Mouse (Mus musculus) embryonic facial prominence, embryonic 12.5 days (tissue): ENCODE results near the gene Tmem156. TPM values are rescaled to one million over a fixed set of nuclear protein-coding genes. Genes with fewer than 3 reads are reported as not detected.

ENCODE experiments used
- ATAC-seq: fragments of 200-750 bp; cut with Nextera tagmentation; 2 replicates; pipeline ENCODE4 v1.8.0; 2017; ENCODE audit not compliant: insufficient number of reproducible peaks, insufficient read depth, low FRiP score, low TSS enrichment
- H3K27ac ChIP-seq: fragments of 300-500 bp; sonication (generic); 2 replicates; pipeline ENCODE4 v1.5.1; 2016; ENCODE audit warnings: mild to moderate bottlenecking
- H3K27me3 ChIP-seq: fragments of 300-500 bp; sonication (generic); 2 replicates; pipeline ENCODE4 v1.6.1; 2016; ENCODE audit warnings: mild to moderate bottlenecking, moderate library complexity
- H3K36me3 ChIP-seq: fragments of 300-500 bp; sonication (generic); 2 replicates; pipeline ENCODE4 v1.6.1; 2016; ENCODE audit warnings: mild to moderate bottlenecking
- H3K4me1 ChIP-seq: fragments of 300-500 bp; sonication (generic); 2 replicates; pipeline ENCODE4 v1.6.1; 2016
- H3K4me2 ChIP-seq: fragments of 300-500 bp; sonication (generic); replicated peaks from 2 replicates; pipeline ENCODE4 v1.6.1; 2016; ENCODE audit warnings: mild to moderate bottlenecking, moderate library complexity
- H3K4me3 ChIP-seq: fragments of 300-500 bp; sonication (generic); 2 replicates; pipeline ENCODE4 v1.5.1; 2016; ENCODE audit warnings: mild to moderate bottlenecking
- H3K9ac ChIP-seq: fragments of 300-500 bp; sonication (generic); 2 replicates; pipeline ENCODE4 v1.6.1; 2016; ENCODE audit warnings: mild to moderate bottlenecking, moderate library complexity
- H3K9me3 ChIP-seq: fragments of 300-500 bp; sonication (generic); 2 replicates; pipeline ENCODE4 v1.6.1; 2016; ENCODE audit warnings: mild to moderate bottlenecking, moderate library complexity
- WGBS: fragments of 180-500 bp; shearing (Covaris S2); methylation state at CpG from one replicate; pipeline ENCODE4 v1.1.7; 2016; 5-methylcytosine and 5-hydroxymethylcytosine counted together
- polyA plus RNA-seq: library from polyadenylated mRNA; unstranded; fragments of >200 nt; fragmentation: Nextera tagmentation; extraction: Ambion mirVana; gene quantifications from 2 replicates; pipeline ENCODE4 v1.2.1, GENCODE M21; 2016

Gene Tmem156
- polyA plus RNA-seq, 1 experiment from 2014 or later = not detected

- H3K27me3 ChIP-seq = no peaks in the 10 kb centered on the region
- WGBS = 82% methylated on average over 6 of the region's 6 CpGs
- H3K4me1 ChIP-seq = 0 out of 2 replicates have a peak, but pooled peaks cover 6% of the 10 kb centered on the region
- no peaks in the 10 kb centered on the region for H3K9me3 ChIP-seq
- no peak overlapping the region for H3K4me2 ChIP-seq
- no peak overlapping the region for H3K9ac ChIP-seq
- no peaks in the 10 kb centered on the region for H3K36me3 ChIP-seq
- ATAC-seq = no peak
- no peak overlapping the region for H3K4me3 ChIP-seq
- no peak overlapping the region for H3K27ac ChIP-seq
Measured at GRCm38 (mm10) chr5:65045642-65046370, 46.1 kb downstream of the Tmem156 start.

DNA sequence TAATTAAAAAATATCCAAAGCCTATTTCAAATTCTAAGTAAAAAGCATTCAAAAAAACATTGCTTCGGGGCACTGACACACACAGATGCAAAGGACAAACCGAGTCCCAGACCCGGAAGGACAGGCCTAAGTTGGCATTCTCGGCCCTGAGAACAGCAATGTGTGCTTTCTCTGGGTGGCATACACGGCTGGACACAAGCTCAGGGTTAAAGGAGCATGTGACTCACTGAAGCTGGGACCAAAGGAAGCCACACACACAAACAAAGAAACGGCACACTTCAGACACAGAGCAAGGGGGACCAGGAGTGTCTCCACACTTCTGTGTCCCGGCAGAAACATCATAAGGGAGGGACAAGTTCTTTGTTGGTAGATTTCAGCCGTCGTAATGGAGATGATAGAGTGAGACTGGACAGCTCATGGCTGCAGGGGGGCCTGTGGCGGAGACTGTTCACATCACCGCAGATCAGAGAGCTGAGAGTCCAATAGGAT, 48.5 kb downstream of the Tmem156 start:
- WGBS = 72% methylated on average over 11 of the region's 11 CpGs
- H3K27me3 ChIP-seq = no peaks in the 10 kb centered on the region

GRCm38 (mm10) chr5:65040463-65040862, 51.5 kb downstream of the Tmem156 start:
- Histone ChIP-seq H3K9ac (no peak overlapping the region), H3K4me2 (no peak overlapping the region), H3K4me3 (no peak overlapping the region), H3K27ac (no peak overlapping the region), H3K9me3 (no peaks in the 10 kb centered on the region), H3K27me3 (no peaks in the 10 kb centered on the region), H3K36me3 (peaks cover 6% of the 10 kb centered on the region; the same call in 1 of the 2 replicates), H3K4me1 (peaks cover 3% of the 10 kb centered on the region; the same call in 1 of the 2 replicates)
- no peak for ATAC-seq
- WGBS = 71% methylated on average over 5 of the region's 5 CpGs

More for the DNA sequence above, 48.5 kb downstream of the Tmem156 start:
- no peak overlapping the region for H3K9ac ChIP-seq
- H3K27ac ChIP-seq = no peak overlapping the region
- H3K4me3 ChIP-seq = no peak overlapping the region
- H3K4me2 ChIP-seq = no peak overlapping the region
- no peaks in the 10 kb centered on the region for H3K36me3 ChIP-seq
- H3K9me3 ChIP-seq = no peaks in the 10 kb centered on the region
- ATAC-seq = no peak
- H3K4me1 ChIP-seq = peaks cover 9% of the 10 kb centered on the region; the same call in 1 of the 2 replicates

GRCm38 (mm10) chr5:65038811-65039571, 52.9 kb downstream of the Tmem156 start:
- H3K9me3 ChIP-seq = no peaks in the 10 kb centered on the region
- H3K27me3 ChIP-seq = no peaks in the 10 kb centered on the region
- H3K36me3 ChIP-seq = peaks cover 6% of the 10 kb centered on the region; the same call in 1 of the 2 replicates
- no peak overlapping the region for H3K4me2 ChIP-seq
- peaks cover 3% of the 10 kb centered on the region; the same call in 1 of the 2 replicates for H3K4me1 ChIP-seq
- H3K27ac ChIP-seq = no peak overlapping the region
- 67% methylated on average over 11 of the region's 11 CpGs for WGBS
- no peak overlapping the region for H3K9ac ChIP-seq
- no peak overlapping the region for H3K4me3 ChIP-seq
- ATAC-seq = no peak

DNA sequence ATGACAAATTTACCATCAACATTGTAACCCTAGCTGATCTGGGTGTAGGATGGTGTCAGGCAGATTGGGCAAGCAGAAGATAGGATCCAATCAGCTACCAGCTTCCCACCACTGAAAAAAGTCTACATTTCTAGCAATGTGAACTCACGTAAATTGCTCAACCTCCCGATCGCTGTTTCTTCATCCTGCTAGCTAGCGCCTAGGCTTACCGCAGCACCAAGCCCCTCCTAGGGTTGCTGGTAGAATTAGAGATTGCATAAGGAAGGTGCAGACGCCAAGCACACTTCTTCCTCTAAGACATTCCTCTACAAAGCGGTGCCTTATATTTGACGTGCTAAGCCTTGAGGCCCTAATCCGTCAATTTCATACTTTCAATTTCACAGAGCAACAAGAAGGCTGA, 53.6 kb downstream of the Tmem156 start:
- H3K4me2 ChIP-seq = no peak overlapping the region
- WGBS = 71% methylated on average over 9 of the region's 9 CpGs

DNA sequence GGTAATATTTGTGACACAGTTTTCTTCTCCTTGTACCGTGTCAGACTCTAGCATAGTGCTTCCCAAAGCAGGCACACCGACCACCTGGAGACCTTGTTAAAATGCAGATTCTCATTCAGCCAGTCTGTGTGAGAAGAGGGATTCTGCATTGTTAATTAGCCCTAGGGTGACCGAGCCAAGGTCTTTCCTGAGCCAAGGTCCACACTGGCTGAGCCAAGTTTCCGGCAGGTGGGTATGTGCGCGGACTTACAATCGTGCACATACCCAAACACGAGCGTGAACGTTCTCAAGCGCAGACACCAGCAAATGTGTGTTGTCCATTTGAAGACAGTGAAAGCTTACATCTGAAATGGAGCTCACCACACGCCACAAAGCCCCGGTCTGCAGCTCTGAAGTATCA, 55.3 kb downstream of the Tmem156 start:
- no peak for ATAC-seq
- peaks cover 3% of the 10 kb centered on the region; the same call in 1 of the 2 replicates for H3K4me1 ChIP-seq
- H3K4me3 ChIP-seq = no peak overlapping the region
- no peak overlapping the region for H3K9ac ChIP-seq
- H3K36me3 ChIP-seq = peaks cover 12% of the 10 kb centered on the region
- 82% methylated on average over 13 of the region's 13 CpGs for WGBS
- no peak overlapping the region for H3K4me2 ChIP-seq
- H3K9me3 ChIP-seq = no peaks in the 10 kb centered on the region
- H3K27ac ChIP-seq = no peak overlapping the region
- no peaks in the 10 kb centered on the region for H3K27me3 ChIP-seq

More for the DNA sequence above, 53.6 kb downstream of the Tmem156 start:
- no peak overlapping the region for H3K4me3 ChIP-seq
- H3K9me3 ChIP-seq = no peaks in the 10 kb centered on the region
- no peak for ATAC-seq
- peaks cover 8% of the 10 kb centered on the region; the same call in 1 of the 2 replicates for H3K36me3 ChIP-seq
- peaks cover 3% of the 10 kb centered on the region; the same call in 1 of the 2 replicates for H3K4me1 ChIP-seq
- no peak overlapping the region for H3K27ac ChIP-seq
- H3K27me3 ChIP-seq = no peaks in the 10 kb centered on the region
- H3K9ac ChIP-seq = no peak overlapping the region

DNA sequence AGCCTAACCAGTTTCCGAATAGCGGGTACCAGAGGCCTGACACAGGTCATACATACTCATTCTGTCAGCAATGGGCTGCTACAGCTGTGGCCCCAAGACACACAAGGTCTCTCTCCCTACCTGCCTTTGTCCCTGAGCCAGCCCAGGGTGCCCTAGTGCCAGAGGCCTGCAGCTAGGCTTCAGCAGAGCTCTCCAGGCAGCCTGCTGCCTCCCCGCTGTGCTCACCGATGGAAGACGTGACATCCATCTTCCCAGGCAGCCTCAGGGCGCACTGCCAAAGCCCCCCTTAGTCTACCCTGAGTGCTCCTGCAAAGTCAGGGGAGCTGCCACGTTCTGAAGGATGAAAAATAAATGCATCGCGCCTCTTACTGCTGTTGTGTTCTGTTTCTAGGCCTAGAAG, 63.9 kb downstream of the Tmem156 start:
- H3K27ac ChIP-seq = no peak overlapping the region
- H3K36me3 ChIP-seq = peaks cover 6% of the 10 kb centered on the region; the same call in 1 of the 2 replicates
- H3K4me2 ChIP-seq = no peak overlapping the region
- peaks cover 4% of the 10 kb centered on the region; the same call in 1 of the 2 replicates for H3K4me1 ChIP-seq
- WGBS = 43% methylated on average over 9 of the region's 9 CpGs
- no peaks in the 10 kb centered on the region for H3K27me3 ChIP-seq
- H3K9me3 ChIP-seq = no peaks in the 10 kb centered on the region
- no peak overlapping the region; the same call in 1 of the 2 replicates for H3K9ac ChIP-seq
- ATAC-seq = no peak
- H3K4me3 ChIP-seq = no peak overlapping the region

DNA sequence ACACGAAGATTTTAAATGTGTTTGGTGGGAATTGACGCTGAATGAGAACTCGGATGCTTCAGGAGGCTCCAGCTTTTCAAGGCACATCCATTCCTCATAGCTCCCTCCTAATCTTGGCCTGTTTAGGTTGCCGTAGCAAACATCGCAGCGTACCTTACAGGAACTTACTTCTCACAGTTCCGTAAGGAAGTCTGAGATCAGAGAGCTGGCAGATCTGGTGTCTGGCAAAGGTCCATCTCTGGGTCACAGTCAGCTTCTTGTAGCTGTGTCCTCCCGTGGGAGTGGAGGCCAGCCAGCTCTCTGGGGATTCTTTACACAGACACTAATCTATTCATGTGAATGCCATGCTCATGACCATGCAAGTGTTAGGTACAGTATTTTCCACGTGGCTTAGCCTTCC, 65.2 kb downstream of the Tmem156 start:
- Histone ChIP-seq H3K4me2 (no peak overlapping the region), H3K27me3 (no peaks in the 10 kb centered on the region), H3K4me1 (peaks cover 4% of the 10 kb centered on the region; the same call in 1 of the 2 replicates), H3K36me3 (peaks cover 8% of the 10 kb centered on the region; the same call in 1 of the 2 replicates), H3K4me3 (no peak overlapping the region), H3K27ac (no peak overlapping the region), H3K9ac (no peak overlapping the region), H3K9me3 (no peaks in the 10 kb centered on the region)
- WGBS = 82% methylated on average over 9 of the region's 9 CpGs
- no peak for ATAC-seq

DNA sequence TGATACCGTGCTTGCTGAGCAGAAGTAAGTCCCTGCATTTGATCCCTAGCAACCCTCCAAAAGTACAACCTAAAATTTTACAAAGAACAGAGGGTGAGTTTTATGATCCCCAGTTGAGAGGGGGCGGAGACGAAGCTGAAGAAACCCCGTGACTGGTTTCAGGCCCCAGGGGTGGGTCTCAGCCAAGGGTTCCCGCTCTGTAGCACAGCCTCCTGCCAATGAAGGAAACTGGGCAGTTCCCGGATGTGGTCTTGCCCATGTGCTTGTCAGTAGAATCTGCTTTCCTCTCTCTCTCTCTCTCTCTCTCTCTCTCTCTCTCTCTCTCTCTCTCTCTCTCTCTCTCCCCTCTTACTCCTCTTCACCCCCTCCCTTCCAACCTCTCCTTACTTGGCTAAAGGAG, 66.0 kb downstream of the Tmem156 start:
- H3K4me2 ChIP-seq = no peak overlapping the region
- H3K9me3 ChIP-seq = no peaks in the 10 kb centered on the region
- H3K27me3 ChIP-seq = no peaks in the 10 kb centered on the region
- 51% methylated on average over 6 of the region's 6 CpGs for WGBS
- H3K9ac ChIP-seq = no peak overlapping the region
- peaks cover 4% of the 10 kb centered on the region; the same call in 1 of the 2 replicates for H3K4me1 ChIP-seq
- no peak overlapping the region for H3K4me3 ChIP-seq
- no peak for ATAC-seq
- H3K27ac ChIP-seq = no peak overlapping the region
- H3K36me3 ChIP-seq = peaks cover 8% of the 10 kb centered on the region

- H3K4me3 ChIP-seq = no peak overlapping the region
- no peak for ATAC-seq
- H3K4me2 ChIP-seq = no peak overlapping the region
- H3K9ac ChIP-seq = no peak overlapping the region
- peaks cover 4% of the 10 kb centered on the region; the same call in 1 of the 2 replicates for H3K4me1 ChIP-seq
- no peaks in the 10 kb centered on the region for H3K27me3 ChIP-seq
- peaks cover 8% of the 10 kb centered on the region for H3K36me3 ChIP-seq
- WGBS = 79% methylated on average over 2 of the region's 2 CpGs
- H3K9me3 ChIP-seq = no peaks in the 10 kb centered on the region
- H3K27ac ChIP-seq = no peak overlapping the region
Measured at GRCm38 (mm10) chr5:65024641-65025040, 67.3 kb downstream of the Tmem156 start.

DNA sequence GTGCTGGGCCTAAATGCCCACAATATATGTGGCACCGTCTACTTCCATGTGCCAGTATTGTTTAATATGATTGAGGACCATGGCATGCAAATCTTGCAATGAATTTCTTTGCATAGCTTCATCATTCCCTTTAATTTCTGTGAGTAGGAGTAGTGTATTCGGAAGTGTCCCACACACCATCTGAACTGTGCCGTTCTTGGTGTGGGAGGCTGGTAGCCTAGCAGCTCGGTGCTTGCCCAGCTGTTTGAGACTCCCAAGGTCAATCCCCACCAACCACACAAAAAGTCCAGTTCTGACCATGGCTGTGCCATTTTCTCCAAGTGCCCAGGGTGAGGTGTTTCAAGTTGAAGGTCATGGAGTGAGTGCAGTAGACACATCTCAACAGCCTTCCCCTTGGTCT, 69.9 kb downstream of the Tmem156 start:
- no peaks in the 10 kb centered on the region for H3K9me3 ChIP-seq

More for the DNA sequence above, 69.9 kb downstream of the Tmem156 start:
- Histone ChIP-seq H3K9ac (no peak overlapping the region), H3K27me3 (no peaks in the 10 kb centered on the region), H3K4me3 (no peak overlapping the region), H3K4me2 (no peak overlapping the region), H3K4me1 (no peaks in the 10 kb centered on the region), H3K27ac (no peak overlapping the region), H3K36me3 (peaks cover 8% of the 10 kb centered on the region)
- WGBS = 91% methylated on average over 4 of the region's 4 CpGs
- ATAC-seq = no peak
